Mouse (Mus musculus): ENCODE measurements around the gene Ppcdc. TPM values are rescaled to one million over a fixed set of nuclear protein-coding genes. Genes with fewer than 3 reads are reported as not detected.

Gene Ppcdc
- total RNA-seq, 1 experiment from 2014 or later, result 27.2 TPM

Other genes starting within 250 kb of the Ppcdc start
- not detected in 3 replicates for gene Trcg1, start 203.6 kb downstream of the Ppcdc start, total RNA-seq (2017)
- gene 1700017B05Rik, start 177.5 kb downstream of the Ppcdc start, total RNA-seq (2017), result 11.4 to 26.8 TPM (median 12.9 TPM) in 3 replicates
- not detected in 3 replicates for gene Scamp5, start 27.9 kb upstream of the Ppcdc start, total RNA-seq (2017)
- not detected in 3 replicates for gene Rpp25, start 63.9 kb upstream of the Ppcdc start, total RNA-seq (2017)
- 54.8 to 108 TPM (median 74.5 TPM) in 3 replicates for gene Cox5a, start 81.2 kb upstream of the Ppcdc start, total RNA-seq (2017)
- gene Fam219b, start 97.4 kb upstream of the Ppcdc start, total RNA-seq (2017), result 17.5 to 23.5 TPM (median 18.2 TPM) in 3 replicates
- 1.9 to 7.7 TPM (median 7.5 TPM) in 3 replicates for gene Mpi, start 112.6 kb upstream of the Ppcdc start, total RNA-seq (2017)
- 30.6 to 40.9 TPM (median 34.3 TPM) in 3 replicates for gene Scamp2, start 120.8 kb upstream of the Ppcdc start, total RNA-seq (2017)
- gene Ulk3, start 149.3 kb upstream of the Ppcdc start, total RNA-seq (2017), result 3.8 to 20.7 TPM (median 20.3 TPM) in 3 replicates
- not detected in 3 replicates for gene Cplx3, start 166.2 kb upstream of the Ppcdc start, total RNA-seq (2017)
- gene Lman1l, start 180.7 kb upstream of the Ppcdc start, total RNA-seq (2017), result not detected in 3 replicates
- 332 to 455 TPM (median 337 TPM) in 3 replicates for gene Csk, start 213.5 kb upstream of the Ppcdc start, total RNA-seq (2017)
- not detected in 3 replicates for gene Cyp1a2, start 243.6 kb upstream of the Ppcdc start, total RNA-seq (2017)
- not detected in 3 replicates for gene Cyp1a1, start 247.8 kb upstream of the Ppcdc start, total RNA-seq (2017)

Data from monocyte, adult 5-6 weeks (primary cell).